Comparison of ENCODE assay signal across 17 mouse cellular contexts in genomic region chr1:192311298-192311697, GRCm38 (mm10).
"Had no signal": no experiment of that assay in that cellular context is flagged by ENCODE, and none has a peak within 500 bp of the region (broad histone marks: within the 10 kb centered on the region; RNA-seq: fewer than 3 reads in every experiment).

No protein-coding gene starts in this region.

- H3K4me2 ChIP-seq: liver, embryonic 15.5 days; lung, embryonic 15.5 days; midbrain, embryonic 12.5 days; midbrain, embryonic 15.5 days; neural tube, embryonic 12.5 days had no signal

- H3K9ac ChIP-seq: liver, embryonic 15.5 days; liver, postnatal 0 days; lung, embryonic 15.5 days; midbrain, embryonic 12.5 days; midbrain, embryonic 15.5 days; neural tube, embryonic 12.5 days had no signal

- H3K27ac ChIP-seq: liver, embryonic 15.5 days; lung, embryonic 15.5 days; macrophage; midbrain, embryonic 12.5 days; neural tube, embryonic 12.5 days had no signal

- H3K36me3 ChIP-seq: liver, embryonic 15.5 days; lung, embryonic 15.5 days; midbrain, embryonic 12.5 days; midbrain, embryonic 15.5 days; neural tube, embryonic 12.5 days had no signal

- DNase-seq: liver, postnatal 0 days; lung, adult 2 months; lung, postnatal 14 days; lung, postnatal 36 days; right cerebral cortex, postnatal 14 days; spleen, adult 18-20 months; thymus, adult 18-20 months; thymus, postnatal 14 days; thymus, postnatal 36 days had no signal

- H3K4me3 ChIP-seq: liver, embryonic 15.5 days; lung, embryonic 15.5 days; megakaryocyte, embryonic 14.5 days; midbrain, embryonic 12.5 days; midbrain, embryonic 15.5 days; neural tube, embryonic 12.5 days had no signal

- H3K27me3 ChIP-seq: liver, embryonic 15.5 days; lung, embryonic 15.5 days; megakaryocyte, embryonic 14.5 days; midbrain, embryonic 12.5 days; midbrain, embryonic 15.5 days; neural tube, embryonic 12.5 days had no signal

- H3K9me3 ChIP-seq: liver, embryonic 15.5 days; lung, embryonic 15.5 days; midbrain, embryonic 12.5 days; midbrain, embryonic 15.5 days; neural tube, embryonic 12.5 days had no signal

- H3K4me1 ChIP-seq: megakaryocyte, embryonic 14.5 days had no signal

- ATAC-seq: liver, postnatal 0 days; lung, postnatal 0 days; midbrain, embryonic 15.5 days had no signal
